Mouse (Mus musculus): ENCODE results near the gene Pank2. TPM values are rescaled to one million over a fixed set of nuclear protein-coding genes. Genes with fewer than 3 reads are reported as not detected.
A peak's percentile ranks its signal among the peaks of the same experiment; 100 is the strongest.

Gene Pank2
- total and polyA plus RNA-seq, 3 experiments, result 8.5 to 25.4 (median 20.7) TPM

GRCm38 (mm10) chr2:131233307-131234126 is 28.8 kb upstream of the Pank2 start, which contains the start of gene Mavs:
TSS of gene Mavs (plus strand) at chr2:131234063.
- WGBS, result 15% methylated on average over 29 of the region's 29 CpGs
- peak; percentile 94 to 97 for DNase-seq
- intact Hi-C loops (cut with DNase I), result loop anchor here (1.0 to 2.0 kb wide), 2 partner anchors 23 to 53 kb away; partner anchors contain the start of gene Cenpb

DNA sequence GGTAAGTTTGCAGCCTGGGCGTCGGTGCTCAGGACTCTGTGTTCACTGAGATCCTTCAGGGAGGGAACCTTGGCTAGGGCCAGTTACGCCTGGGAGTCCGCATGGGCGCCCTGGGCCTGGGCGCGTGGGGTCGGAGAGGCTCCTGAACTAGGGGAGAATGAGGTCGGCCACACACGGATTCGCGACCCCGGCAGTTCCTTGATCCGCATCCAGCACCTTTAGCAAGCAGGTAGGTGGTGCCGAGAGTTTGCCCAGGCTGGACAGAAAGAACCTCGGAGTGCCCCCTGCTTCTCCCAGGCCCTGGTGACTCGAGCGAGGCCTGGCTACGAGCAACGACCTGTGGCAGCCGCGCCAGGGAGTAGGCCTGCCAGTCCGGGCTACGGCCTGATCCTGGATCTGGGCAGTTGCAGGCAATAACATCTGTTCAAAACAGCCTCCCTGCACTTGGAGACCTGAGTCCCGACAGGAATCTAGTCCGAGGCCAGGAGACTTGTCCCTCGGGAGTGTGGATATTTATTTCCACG is 28.1 kb upstream of the Pank2 start:
- intact Hi-C loops (cut with DNase I), result loop anchor here (2.0 kb wide), 1 partner anchor 53 kb away; the partner anchor contains the start of gene Cenpb
- peak overlapping the region; percentile 83 for H3K27ac ChIP-seq
- no peak for DNase-seq

More at GRCm38 (mm10) chr2:131233307-131234126, 28.8 kb upstream of the Pank2 start, which contains the start of gene Mavs:
- peaks cover 8% of the 10 kb centered on the region for H3K4me1 ChIP-seq (ENCODE audit: control insufficient read depth, insufficient read depth, low read length)
- peak within 1 kb of the TSS; percentile 65 for H3K4me3 ChIP-seq
- peak within 1 kb of the TSS; percentile 80 for H3K9ac ChIP-seq (ENCODE audit: low read depth, low read length)
- H3K27me3 ChIP-seq (ENCODE audit: control insufficient read depth, insufficient read depth, low read length), result no peaks in the 10 kb centered on the region
- no peak for TF ChIP-seq CTCF (IDR thresholded peaks at IDR 0.05)
- peak; percentile 97 for TF ChIP-seq POLR2A (IDR thresholded peaks at IDR 0.05; ENCODE audit: insufficient read depth, low read depth, low read length)
- TF ChIP-seq EP300 (IDR thresholded peaks at IDR 0.05; ENCODE audit: insufficient read depth, low read depth, low read length), result peak; percentile 85
- H3K79me2 ChIP-seq (replicated peaks; ENCODE audit: control insufficient read depth, insufficient read depth, low read length), result no peaks in the 10 kb centered on the region
- no peaks in the 10 kb centered on the region for H3K36me3 ChIP-seq (ENCODE audit: control insufficient read depth, insufficient read depth, low read length)
- peak within 1 kb of the TSS; percentile 83 for H3K27ac ChIP-seq

DNA sequence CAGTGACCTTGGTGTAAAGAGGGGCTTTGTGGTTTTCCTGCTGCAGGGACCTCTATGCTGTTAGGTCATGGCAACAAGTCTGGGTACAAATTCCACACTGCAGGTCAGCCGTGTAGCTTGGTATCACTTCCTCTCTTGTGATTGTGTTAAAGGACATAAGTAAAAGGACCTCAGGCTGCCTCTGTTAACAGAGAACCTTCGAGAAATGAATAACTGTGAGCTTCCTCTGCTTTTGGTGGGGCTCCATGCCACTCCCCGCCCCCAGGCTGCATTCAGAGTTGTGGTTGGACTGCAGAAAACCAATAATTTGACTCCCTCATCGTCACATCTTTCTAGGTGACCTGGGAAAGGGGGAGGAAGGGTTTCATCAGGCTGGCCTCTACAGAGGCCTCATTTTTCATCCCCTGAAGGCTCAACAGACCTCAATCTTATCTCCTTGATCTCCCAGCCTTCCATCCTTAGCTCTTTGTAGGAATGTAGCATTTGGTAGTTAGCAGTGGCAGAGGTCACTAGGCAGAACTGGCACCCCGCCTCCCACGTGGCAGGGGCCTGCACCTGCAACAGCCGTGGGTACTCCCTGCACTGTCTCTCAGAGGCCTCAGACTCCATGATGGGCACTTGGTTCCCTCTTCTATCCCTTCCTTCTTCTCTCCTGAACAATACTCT is 27.2 kb upstream of the Pank2 start:
- no peaks in the 10 kb centered on the region for H3K79me2 ChIP-seq (replicated peaks; ENCODE audit: control insufficient read depth, insufficient read depth, low read length)
- intact Hi-C loops (cut with DNase I), result loop anchor here (2.0 kb wide), 1 partner anchor 54 kb away; the partner anchor contains the start of gene Cenpb
- H3K27me3 ChIP-seq (ENCODE audit: control insufficient read depth, insufficient read depth, low read length), result no peaks in the 10 kb centered on the region
- 0 out of 2 replicates have a peak, but pooled peaks have one; percentile 12 for TF ChIP-seq POLR2A (IDR thresholded peaks at IDR 0.05; ENCODE audit: insufficient read depth, low read depth, low read length)
- TF ChIP-seq CTCF (IDR thresholded peaks at IDR 0.05), result no peak
- no peak for TF ChIP-seq EP300 (IDR thresholded peaks at IDR 0.05; ENCODE audit: insufficient read depth, low read depth, low read length)
- H3K4me3 ChIP-seq, result peak overlapping the region; percentile 65
- DNase-seq, result peak in 1 of 2 experiments; percentile 33
- 62% methylated on average over 7 of the region's 7 CpGs for WGBS
- peak overlapping the region; percentile 83 for H3K27ac ChIP-seq
- H3K9ac ChIP-seq (ENCODE audit: low read depth, low read length), result peak overlapping the region; percentile 7; the same call in 1 of the 2 replicates
- peaks cover 8% of the 10 kb centered on the region for H3K4me1 ChIP-seq (ENCODE audit: control insufficient read depth, insufficient read depth, low read length)
- H3K36me3 ChIP-seq (ENCODE audit: control insufficient read depth, insufficient read depth, low read length), result no peaks in the 10 kb centered on the region

More for the DNA sequence above, 28.1 kb upstream of the Pank2 start:
- peak overlapping the region; percentile 80 for H3K9ac ChIP-seq (ENCODE audit: low read depth, low read length)
- TF ChIP-seq CTCF (IDR thresholded peaks at IDR 0.05), result no peak
- TF ChIP-seq POLR2A (IDR thresholded peaks at IDR 0.05; ENCODE audit: insufficient read depth, low read depth, low read length), result no peak
- no peak for TF ChIP-seq EP300 (IDR thresholded peaks at IDR 0.05; ENCODE audit: insufficient read depth, low read depth, low read length)
- H3K36me3 ChIP-seq (ENCODE audit: control insufficient read depth, insufficient read depth, low read length), result no peaks in the 10 kb centered on the region
- H3K4me1 ChIP-seq (ENCODE audit: control insufficient read depth, insufficient read depth, low read length), result peaks cover 8% of the 10 kb centered on the region
- no peaks in the 10 kb centered on the region for H3K79me2 ChIP-seq (replicated peaks; ENCODE audit: control insufficient read depth, insufficient read depth, low read length)
- peak overlapping the region; percentile 65 for H3K4me3 ChIP-seq
- H3K27me3 ChIP-seq (ENCODE audit: control insufficient read depth, insufficient read depth, low read length), result no peaks in the 10 kb centered on the region
- under 1% methylated on average over 28 of the region's 28 CpGs for WGBS

GRCm38 (mm10) chr2:131242180-131242579 is 20.1 kb upstream of the Pank2 start:
- H3K4me3 ChIP-seq, result no peak overlapping the region
- no peaks in the 10 kb centered on the region for H3K79me2 ChIP-seq (replicated peaks; ENCODE audit: control insufficient read depth, insufficient read depth, low read length)
- H3K27ac ChIP-seq, result no peak overlapping the region
- no peaks in the 10 kb centered on the region for H3K27me3 ChIP-seq (ENCODE audit: control insufficient read depth, insufficient read depth, low read length)
- H3K9ac ChIP-seq (ENCODE audit: low read depth, low read length), result no peak overlapping the region
- no peaks in the 10 kb centered on the region for H3K4me1 ChIP-seq (ENCODE audit: control insufficient read depth, insufficient read depth, low read length)
- intact Hi-C loops (cut with DNase I), result no loop called here
- DNase-seq, result no peak
- no peaks in the 10 kb centered on the region; the same call in 1 of the 2 replicates for H3K36me3 ChIP-seq (ENCODE audit: control insufficient read depth, insufficient read depth, low read length)
- no peak for TF ChIP-seq POLR2A (IDR thresholded peaks at IDR 0.05; ENCODE audit: insufficient read depth, low read depth, low read length)
- no peak for TF ChIP-seq CTCF (IDR thresholded peaks at IDR 0.05)
- no peak for TF ChIP-seq EP300 (IDR thresholded peaks at IDR 0.05; ENCODE audit: insufficient read depth, low read depth, low read length)

DNA sequence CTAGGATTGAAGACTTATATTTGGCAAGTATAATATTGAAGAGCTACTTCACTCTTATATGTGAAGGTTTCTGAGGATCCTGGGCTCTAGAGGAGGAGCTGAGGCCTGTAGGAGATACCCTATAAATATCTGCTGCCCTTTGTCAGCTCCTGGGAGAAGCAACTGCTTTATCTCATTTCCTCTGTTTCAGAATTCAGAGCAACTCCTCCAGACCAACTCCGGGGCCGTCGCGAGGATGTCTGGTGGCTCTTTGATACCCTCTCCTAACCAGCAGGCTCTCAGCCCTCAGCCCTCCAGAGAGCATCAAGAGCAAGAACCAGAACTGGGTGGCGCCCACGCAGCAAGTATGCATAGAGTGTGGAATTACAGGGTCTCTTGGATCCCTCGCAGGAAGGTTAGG is 19.4 kb upstream of the Pank2 start:
- H3K27me3 ChIP-seq (ENCODE audit: control insufficient read depth, insufficient read depth, low read length), result no peaks in the 10 kb centered on the region
- no peaks in the 10 kb centered on the region for H3K79me2 ChIP-seq (replicated peaks; ENCODE audit: control insufficient read depth, insufficient read depth, low read length)
- H3K4me1 ChIP-seq (ENCODE audit: control insufficient read depth, insufficient read depth, low read length), result no peaks in the 10 kb centered on the region
- H3K27ac ChIP-seq, result no peak overlapping the region
- no peaks in the 10 kb centered on the region; the same call in 1 of the 2 replicates for H3K36me3 ChIP-seq (ENCODE audit: control insufficient read depth, insufficient read depth, low read length)
- TF ChIP-seq POLR2A (IDR thresholded peaks at IDR 0.05; ENCODE audit: insufficient read depth, low read depth, low read length) (no peak), CTCF (IDR thresholded peaks at IDR 0.05) (no peak), EP300 (IDR thresholded peaks at IDR 0.05; ENCODE audit: insufficient read depth, low read depth, low read length) (no peak)
- intact Hi-C loops (cut with DNase I), result no loop called here
- no peak overlapping the region for H3K9ac ChIP-seq (ENCODE audit: low read depth, low read length)
- no peak overlapping the region for H3K4me3 ChIP-seq
- WGBS, result 33% methylated on average over 7 of the region's 7 CpGs
- DNase-seq, result no peak

Measured in heart, adult 2 months (tissue).